Mouse (Mus musculus) adrenal gland, adult 18-20 months (tissue): ENCODE measurements at regions not wholly inside any gene's neighbourhood (a gene's known extent, or its start where the extent isn't known, plus 50 kb on each side); places are given as distances from the start of the nearest gene placed in this dataset.

Experiments used
- DNase-seq, 2 experiments: peaks; one replicate each; pipeline ENCODE4 v3.0.0; 2021 to 2022; ENCODE audit warnings: low spot score in 2 of 2

DNA sequence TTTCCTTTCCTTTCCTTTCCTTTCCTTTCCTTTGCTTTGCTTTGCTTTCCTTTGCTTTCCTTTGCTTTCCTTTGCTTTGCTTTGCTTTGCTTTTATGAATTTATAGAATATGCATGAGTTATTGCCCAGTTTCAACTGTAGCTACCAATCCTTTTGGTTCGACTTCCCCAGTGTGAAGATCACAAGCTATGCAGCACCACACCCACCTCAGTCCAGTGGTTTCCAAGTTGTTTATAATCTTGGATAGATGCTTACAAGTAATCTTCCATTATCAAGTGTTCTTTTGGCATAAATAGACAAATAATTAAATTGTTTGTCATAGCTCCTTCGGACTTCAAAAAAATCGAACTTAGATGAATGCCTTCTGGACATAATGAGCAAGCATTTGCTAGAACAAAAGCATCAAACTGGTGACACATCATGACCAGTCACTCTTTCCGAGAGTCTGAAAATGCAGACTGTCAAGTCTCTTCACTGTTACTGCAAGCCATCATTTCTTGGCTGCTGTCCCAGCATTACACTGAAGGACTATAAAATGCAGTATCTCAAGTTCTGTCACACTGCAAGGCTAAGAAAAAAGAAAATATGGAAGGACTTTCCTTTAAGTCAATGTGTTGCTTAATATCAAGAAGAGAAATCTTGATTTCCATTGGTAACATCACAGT is 1169.1 kb downstream of the Zfp704 start:
- DNase-seq = peak in 1 of 2 experiments; percentile 29
